Mouse (Mus musculus) ES-E14 (cell line): ENCODE results near the gene Gcn1l1. TPM values are rescaled to one million over a fixed set of nuclear protein-coding genes. Genes with fewer than 3 reads are reported as not detected.
"Not testable (repeated sequence)": the region's sequence is repeated elsewhere in the genome, so short reads cannot be mapped to it uniquely, and the experiment has no call there.

Experiments used
- DNase-seq: peaks from one replicate; pipeline ENCODE4 v3.0.0-alpha.2; 2013; ENCODE audit warnings: low read depth, low spot score
- H3K27ac ChIP-seq: 2 replicates; pipeline ENCODE4 v1.5.1; 2012; ENCODE audit warnings: low read depth, mild to moderate bottlenecking, low read length, moderate library complexity, mixed read lengths; ENCODE audit not compliant: poor library complexity, insufficient read depth, severe bottlenecking
- H3K36me3 ChIP-seq: 2 replicates; pipeline ENCODE4 v1.6.1; 2012; ENCODE audit warnings: mild to moderate bottlenecking, low read length, moderate library complexity, mixed read lengths; ENCODE audit not compliant: control insufficient read depth, poor library complexity, insufficient read depth, severe bottlenecking
- H3K4me1 ChIP-seq, 2 experiments: fragments of 150-350 bp in 1 of 2; sonication (generic) in 1 of 2; 2 replicates each; pipeline ENCODE4 v1.6.1; 2012; ENCODE audit warnings: low read length in 2 of 2, mild to moderate bottlenecking in 1 of 2, mixed read lengths in 1 of 2; ENCODE audit not compliant: control insufficient read depth in 2 of 2, insufficient read depth in 2 of 2, poor library complexity in 1 of 2
- H3K4me3 ChIP-seq, 2 experiments: fragments of 150-350 bp in 1 of 2; sonication (generic) in 1 of 2; 2 replicates each; pipeline ENCODE4 v1.5.1; 2012; ENCODE audit warnings: low read length in 2 of 2, low read depth in 1 of 2, mild to moderate bottlenecking in 1 of 2, mixed read lengths in 1 of 2; ENCODE audit not compliant: insufficient read depth in 1 of 2, poor library complexity in 1 of 2, severe bottlenecking in 1 of 2
- H3K9ac ChIP-seq: 2 replicates; pipeline ENCODE4 v1.6.1; 2012; ENCODE audit warnings: low read depth, mild to moderate bottlenecking, low read length, mixed read lengths; ENCODE audit not compliant: poor library complexity, insufficient read depth, severe bottlenecking
- H3K9me3 ChIP-seq: fragments of 150-350 bp; sonication (generic); 2 replicates; pipeline ENCODE4 v1.6.1; 2012; ENCODE audit warnings: low read depth, mild to moderate bottlenecking, low read length; ENCODE audit not compliant: control insufficient read depth, insufficient read depth
- CHD2 ChIP-seq: IDR thresholded peaks from 2 replicates; pipeline ENCODE4 v1.6.1; 2014; ENCODE audit warnings: mild to moderate bottlenecking, low read depth, low read length, inconsistent platforms
- HCFC1 ChIP-seq: IDR thresholded peaks from 2 replicates; pipeline ENCODE4 v1.6.1; 2012; ENCODE audit warnings: low read length, inconsistent platforms, borderline replicate concordance; ENCODE audit not compliant: insufficient read depth
- MAFK ChIP-seq: IDR thresholded peaks from 2 replicates; pipeline ENCODE4 v1.6.1; 2014; ENCODE audit warnings: mild to moderate bottlenecking, low read depth, low read length, inconsistent platforms; ENCODE audit not compliant: insufficient read depth
- ZC3H11A ChIP-seq: IDR thresholded peaks from 2 replicates; pipeline ENCODE4 v1.6.1; 2012; ENCODE audit warnings: low read depth, mild to moderate bottlenecking, inconsistent platforms, low read length, borderline replicate concordance
- ZNF384 ChIP-seq: IDR thresholded peaks from 2 replicates; pipeline ENCODE4 v1.6.1; 2012; ENCODE audit warnings: low read depth, low read length, inconsistent platforms
- in situ Hi-C, 2 experiments: fragments of 600-800 bp; cut with MboI; formaldehyde crosslinking; loops; one replicate each; pipeline ENCODE4 v1.15.1; 2025; ENCODE audit warnings: low sequenced_read_pairs in 2 of 2, inconsistent platforms in 1 of 2; ENCODE audit not compliant: unreplicated experiment in 2 of 2
- total RNA-seq: library from RNA; depleted of rRNA; stranded (reverse); fragments of 300-350 nt; gene quantifications from 2 replicates; pipeline ENCODE4 v1.2.3, GENCODE M21; 2012

Gene Gcn1l1
- total RNA-seq, 1 experiment, result 112 TPM

- H3K27ac ChIP-seq, result no peak overlapping the region
- peaks cover 0 to 2% of the 10 kb centered on the region in 2 experiments; a peak in 2 of 4 replicates for H3K4me1 ChIP-seq
- TF ChIP-seq MAFK (no peak), ZNF384 (no peak), ZC3H11A (no peak), CHD2 (no peak), HCFC1 (no peak)
- no peaks in the 10 kb centered on the region for H3K9me3 ChIP-seq
- no peak for DNase-seq
- H3K9ac ChIP-seq, result no peak overlapping the region; the same call in 1 of the 2 replicates
- peaks cover 30% of the 10 kb centered on the region for H3K36me3 ChIP-seq
- in situ Hi-C loops, result no loop called here
- 0 out of 4 replicates have a peak overlapping the region, but pooled peaks of 1 of the 2 experiments have one; percentile 21 for H3K4me3 ChIP-seq
Measured at GRCm38 (mm10) chr5:115572679-115573535, 7.9 kb downstream of the Gcn1l1 start.

- Histone ChIP-seq H3K9me3 (no peaks in the 10 kb centered on the region), H3K4me3 (no peak overlapping the region), H3K9ac (no peak overlapping the region), H3K36me3 (peaks cover 46% of the 10 kb centered on the region), H3K4me1 (no peaks in the 10 kb centered on the region; a peak in 2 of 4 replicates), H3K27ac (no peak overlapping the region)
- DNase-seq, result no peak
- TF ChIP-seq CHD2 (no peak), ZC3H11A (no peak), ZNF384 (no peak), HCFC1 (no peak), MAFK (no peak)
- in situ Hi-C loops, result no loop called here
Measured at GRCm38 (mm10) chr5:115574992-115575391, 9.9 kb downstream of the Gcn1l1 start.

DNA sequence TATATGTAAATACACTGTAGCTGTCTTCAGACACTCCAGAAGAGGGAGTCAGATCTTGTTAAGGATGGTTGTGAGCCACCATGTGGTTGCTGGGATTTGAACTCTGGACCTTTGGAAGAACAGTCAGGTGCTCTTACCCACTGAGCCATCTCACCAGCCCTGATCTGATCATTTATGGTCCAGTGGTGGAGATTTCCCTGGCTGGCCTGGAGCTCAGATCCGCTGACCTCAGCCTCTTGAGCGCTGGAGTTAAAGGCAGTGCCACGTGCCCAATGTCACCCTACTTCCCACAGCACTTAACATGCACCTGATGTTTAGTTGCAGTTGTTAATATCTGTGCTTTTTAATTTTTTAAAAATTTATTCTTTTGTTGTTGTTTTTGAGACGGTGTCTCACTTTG is 12.6 kb downstream of the Gcn1l1 start:
- in situ Hi-C loops, H3K4me1 ChIP-seq, H3K27ac ChIP-seq, H3K9ac ChIP-seq, DNase-seq, H3K9me3 ChIP-seq, H3K4me3 ChIP-seq: not testable (repeated sequence)
- H3K36me3 ChIP-seq, result peaks cover 59% of the 10 kb centered on the region

GRCm38 (mm10) chr5:115578922-115579321 is 13.9 kb downstream of the Gcn1l1 start:
- Histone ChIP-seq H3K4me1 (peaks cover 0 to 2% of the 10 kb centered on the region in 2 experiments; a peak in 1 of 4 replicates), H3K27ac (no peak overlapping the region), H3K36me3 (peaks cover 63% of the 10 kb centered on the region), H3K4me3 (no peak overlapping the region), H3K9ac (no peak overlapping the region), H3K9me3 (no peaks in the 10 kb centered on the region)
- no peak for DNase-seq
- TF ChIP-seq HCFC1 (no peak), CHD2 (no peak), ZNF384 (no peak), ZC3H11A (no peak), MAFK (no peak)
- in situ Hi-C loops, result no loop called here

DNA sequence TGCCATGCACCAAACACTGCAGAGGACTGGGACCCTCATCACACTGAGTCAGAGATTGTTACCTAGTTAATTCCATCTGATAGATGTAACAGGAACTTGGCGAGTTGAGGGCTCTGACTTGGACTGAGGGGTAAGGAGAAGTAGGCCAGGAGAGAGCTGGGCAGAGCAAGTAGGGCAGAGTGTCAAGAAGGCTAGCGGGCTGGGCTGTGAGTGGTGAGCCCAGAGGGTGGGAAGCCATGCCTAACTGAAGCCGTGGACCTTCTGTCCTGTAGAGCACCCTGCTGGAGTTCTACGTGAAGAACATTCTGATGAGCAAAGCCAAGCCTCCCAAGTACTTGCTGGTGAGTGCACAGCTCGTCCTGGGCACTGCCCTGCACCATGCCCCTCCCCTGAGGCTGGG is 14.3 kb downstream of the Gcn1l1 start:
- H3K9ac ChIP-seq, result no peak overlapping the region
- H3K9me3 ChIP-seq, result no peaks in the 10 kb centered on the region
- no peak overlapping the region for H3K27ac ChIP-seq
- peaks cover 62% of the 10 kb centered on the region for H3K36me3 ChIP-seq
- TF ChIP-seq HCFC1 (no peak), ZC3H11A (no peak), MAFK (no peak), CHD2 (no peak), ZNF384 (no peak)
- H3K4me3 ChIP-seq, result no peak overlapping the region
- in situ Hi-C loops, result no loop called here
- peaks cover 0 to 2% of the 10 kb centered on the region in 2 experiments; a peak in 1 of 4 replicates for H3K4me1 ChIP-seq
- no peak for DNase-seq
